Mouse (Mus musculus) urinary bladder, postnatal 36 days (tissue): Measurements from ENCODE around the gene Hhex.

Source experiments
- DNase-seq, 2 experiments: peaks; one replicate each; pipeline ENCODE4 v3.0.0; 2022; ENCODE audit warnings: low spot score in 2 of 2, mixed read lengths in 1 of 2

Gene Hhex

DNA sequence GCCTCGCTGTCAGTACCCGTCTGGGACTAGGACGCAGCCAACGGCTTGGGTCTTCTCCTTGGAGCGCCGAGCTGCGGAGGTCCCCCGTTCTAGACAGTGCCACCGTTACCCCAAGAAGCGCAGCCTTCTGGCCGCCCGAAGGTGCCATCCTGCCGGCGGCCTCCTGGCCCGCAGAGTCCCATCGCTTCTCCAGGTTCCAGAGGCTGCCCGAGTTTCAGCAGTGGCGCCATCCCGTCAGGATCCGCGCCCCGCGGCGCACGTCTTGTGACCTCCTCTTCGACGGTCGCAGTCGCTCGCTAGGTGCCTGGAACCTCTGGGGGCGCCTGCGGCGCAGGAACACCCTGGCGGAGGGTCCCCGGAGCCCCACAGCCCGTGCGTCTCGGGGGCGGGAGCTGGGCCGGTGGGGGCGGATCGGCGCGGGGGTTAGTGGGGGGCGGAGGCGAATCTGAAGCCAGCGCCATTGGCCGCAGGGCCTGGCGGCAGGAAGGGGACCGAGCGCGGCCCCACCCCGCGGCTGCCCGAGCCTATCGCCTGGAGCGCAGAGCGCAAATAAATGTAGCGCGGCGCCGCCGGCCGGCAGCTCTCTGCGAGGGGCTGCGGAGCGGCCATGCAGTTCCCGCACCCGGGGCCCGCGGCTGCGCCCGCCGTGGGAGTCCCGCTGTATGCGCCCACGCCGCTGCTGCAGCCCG lies at the start of gene Hhex:
Gene Hhex, plus strand, starts transcription at position 548 of the 689 bp plus-strand sequence.
- peak; percentile 57 to 77 for DNase-seq

DNA sequence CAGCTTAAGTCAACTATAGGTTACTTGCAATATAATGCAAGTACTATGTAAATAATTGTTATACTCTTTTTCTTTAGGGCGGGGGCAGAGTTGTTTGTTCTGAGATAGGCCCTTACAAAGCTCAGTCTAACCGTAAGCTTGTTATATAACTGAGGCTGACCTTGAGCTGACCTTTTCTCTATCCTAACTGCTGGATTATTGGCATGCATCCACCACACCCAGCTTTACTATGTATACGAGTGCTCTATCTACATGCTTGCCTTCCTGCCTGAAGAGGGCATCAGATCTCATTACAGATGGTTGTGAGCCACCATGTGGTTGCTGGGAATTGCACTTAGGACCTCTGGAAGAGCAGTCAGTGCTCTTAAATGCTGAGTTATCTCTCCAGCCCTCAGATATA lies 48.5 kb upstream of the Hhex start:
- DNase-seq: no peak

DNA sequence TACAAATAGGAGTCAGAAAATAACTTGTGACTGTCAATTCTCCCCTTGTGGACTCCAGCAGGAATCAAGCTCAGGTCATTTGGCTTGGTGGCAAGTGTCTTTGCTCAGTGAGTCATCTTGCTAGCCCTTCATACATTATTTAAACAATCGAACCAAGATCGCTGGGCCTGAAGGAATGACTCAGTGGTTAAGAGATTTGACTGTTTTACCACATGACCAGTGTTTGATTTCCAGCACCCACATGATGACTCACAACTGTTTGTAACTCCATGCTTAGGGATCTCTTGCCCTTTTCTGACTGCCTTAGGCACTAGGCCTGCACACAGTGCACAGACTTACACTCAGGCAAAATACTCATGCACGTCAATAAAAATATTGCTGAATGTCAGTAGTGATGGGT lies 42.7 kb upstream of the Hhex start:
- DNase-seq: no peak

DNA sequence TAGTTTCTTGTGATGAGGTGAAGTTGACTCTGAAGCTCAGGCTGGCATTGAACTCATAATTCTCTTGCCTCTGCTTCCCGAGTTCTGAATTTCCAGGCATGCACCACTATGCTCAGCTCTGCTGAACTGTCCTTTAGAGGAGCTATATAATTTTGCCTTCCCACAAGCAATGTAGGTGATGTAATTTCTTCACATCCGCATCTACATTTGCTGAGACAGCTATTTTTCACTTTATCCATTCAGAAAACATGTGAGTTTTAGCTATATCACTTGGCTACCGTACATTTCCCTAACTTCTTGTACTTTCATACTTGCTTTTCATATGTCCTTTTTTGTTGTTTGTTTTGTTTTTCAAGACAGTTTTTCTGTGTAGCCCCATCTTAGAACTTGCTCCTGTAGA lies 38.3 kb upstream of the Hhex start:
- no peak for DNase-seq

DNA sequence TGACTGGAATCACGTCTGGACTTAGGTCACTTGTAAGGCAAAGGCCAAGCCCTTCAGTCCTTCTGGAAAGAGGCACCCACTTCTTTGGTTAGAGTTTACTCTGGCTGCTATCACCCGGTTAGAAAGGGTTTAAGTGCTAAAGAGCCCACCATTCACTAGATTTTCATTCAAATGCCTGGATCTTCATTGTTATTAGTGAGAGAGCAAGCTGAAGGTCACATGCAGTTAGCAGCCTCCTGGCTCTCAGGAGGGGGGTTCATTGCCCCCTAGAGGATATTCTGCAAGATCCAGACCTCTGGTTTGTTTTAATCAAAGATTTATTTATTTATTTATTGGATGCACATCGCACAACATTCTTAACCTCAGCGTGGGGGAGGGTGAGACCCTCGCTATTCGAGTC lies 33.7 kb upstream of the Hhex start:
- DNase-seq: no peak

DNA sequence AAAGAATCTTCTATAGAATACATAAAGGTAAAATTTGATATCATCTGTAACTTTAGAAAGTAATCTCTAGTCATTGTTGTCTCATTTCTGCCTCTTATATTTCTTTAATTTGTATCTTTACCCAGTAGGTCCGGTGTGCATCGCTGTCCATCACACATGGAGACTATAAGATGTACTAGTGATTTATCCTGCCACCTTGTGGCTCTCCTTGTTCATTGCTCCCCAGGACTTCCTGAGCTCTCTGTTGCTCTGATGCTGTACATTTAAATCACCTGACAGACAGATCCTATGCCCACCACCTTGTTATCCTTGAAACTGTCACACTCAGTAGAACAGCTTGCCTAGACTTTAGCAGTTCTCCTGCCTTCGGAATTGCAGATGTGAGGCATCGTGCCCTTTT lies 16.3 kb upstream of the Hhex start:
- DNase-seq: peak in 1 of 2 experiments; percentile 25

DNA sequence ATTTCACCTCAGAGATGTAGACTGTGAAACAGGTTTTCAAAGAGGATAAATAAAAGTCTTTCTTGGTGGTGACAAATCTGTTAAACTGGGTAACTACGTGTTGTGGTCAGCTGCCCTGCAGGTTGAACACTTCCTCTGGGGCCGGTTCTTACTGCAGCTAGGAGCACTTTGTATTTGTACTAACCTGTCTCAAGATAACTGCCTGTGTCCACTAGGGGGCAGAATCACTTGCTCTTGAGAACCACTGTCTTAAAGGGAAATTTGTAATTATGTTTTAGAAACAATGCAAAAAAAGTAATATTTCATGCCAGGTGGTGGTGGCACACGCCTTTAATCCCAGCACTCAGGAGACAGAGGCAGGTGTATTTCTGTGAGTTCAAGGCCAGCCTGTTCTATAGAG lies 15.0 kb upstream of the Hhex start:
- DNase-seq: peak; percentile 15 to 31

DNA sequence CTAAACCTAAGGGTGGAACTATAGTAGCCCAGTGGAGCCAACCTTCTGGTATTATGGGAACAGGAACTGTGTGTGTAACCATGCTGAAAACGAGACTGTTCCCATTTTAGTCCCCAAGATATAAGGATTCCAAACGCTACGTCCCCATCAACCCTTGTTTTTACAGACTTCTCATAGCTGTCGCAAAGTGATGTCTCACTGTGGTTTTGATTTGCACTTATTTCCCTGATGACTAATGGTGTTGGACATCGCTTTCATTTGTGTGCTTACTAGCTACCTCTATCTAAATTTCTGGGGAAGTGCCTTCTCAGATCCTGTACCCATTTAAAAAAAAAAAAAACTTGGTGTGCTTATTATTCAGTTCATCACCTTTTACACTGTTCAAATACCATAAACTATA lies 6.0 kb upstream of the Hhex start:
- no peak for DNase-seq

DNA sequence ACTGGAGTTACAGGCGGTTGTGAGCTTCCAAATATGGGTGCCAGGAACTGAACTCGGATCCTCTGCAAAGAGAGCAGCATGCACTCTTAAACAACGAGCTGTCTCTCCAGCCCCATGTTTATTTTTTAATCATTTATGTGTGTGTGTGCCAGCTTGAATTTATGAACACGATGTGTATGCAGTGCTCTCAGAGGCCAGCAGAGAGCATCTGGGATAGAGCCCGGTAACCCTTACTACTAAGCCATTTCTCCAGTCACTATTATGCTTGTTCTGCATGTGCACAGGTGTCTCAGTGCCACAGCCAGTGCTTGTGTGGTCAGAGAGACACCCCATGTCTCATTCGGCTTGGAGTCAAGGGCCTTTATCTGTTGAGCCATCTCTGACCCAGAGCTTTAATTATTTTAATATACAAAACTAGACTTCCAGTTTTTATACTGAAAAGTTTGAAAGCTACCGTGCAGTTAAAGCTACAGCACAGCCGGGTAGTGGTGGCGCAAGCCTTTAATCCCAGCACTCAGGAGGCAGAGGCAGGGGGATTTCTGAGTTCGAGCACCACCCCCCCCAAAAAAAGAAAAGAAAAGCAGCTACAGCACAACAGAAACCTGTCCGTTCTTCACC lies 3.4 kb upstream of the Hhex start:
- no peak for DNase-seq

DNA sequence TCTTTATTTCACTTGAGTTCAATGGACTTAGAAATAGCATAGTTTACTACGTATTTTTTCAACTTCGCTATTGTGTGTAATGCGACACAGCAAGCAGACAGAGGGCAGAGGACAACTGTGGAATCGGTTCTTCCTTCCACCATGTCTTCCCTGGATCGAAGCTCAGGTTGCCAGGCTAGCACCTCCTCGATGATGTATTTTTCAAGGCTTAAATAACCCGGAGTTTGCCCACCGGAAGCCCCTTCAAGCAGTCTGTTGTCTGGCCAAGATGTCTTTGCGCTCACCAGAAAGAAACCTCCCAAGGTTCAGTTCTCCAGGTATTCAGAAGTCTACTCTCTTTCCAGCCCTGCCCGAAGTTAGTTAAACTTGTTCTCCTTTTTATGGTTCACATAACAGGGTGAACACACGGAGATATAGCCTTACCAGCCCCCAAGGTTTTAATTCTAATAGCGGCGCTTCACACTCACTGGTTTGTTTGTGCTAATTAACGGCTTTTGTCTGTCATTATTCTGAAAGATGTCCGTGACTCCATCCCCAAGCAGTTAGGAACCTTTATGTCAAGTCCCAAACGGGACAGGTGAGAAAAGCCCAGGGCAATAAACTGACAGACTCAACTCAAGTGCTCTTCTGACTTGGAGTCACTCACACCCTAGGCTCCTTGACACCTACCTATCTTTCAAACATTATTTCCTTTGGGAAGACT lies 1.6 kb upstream of the Hhex start:
- no peak for DNase-seq

DNA sequence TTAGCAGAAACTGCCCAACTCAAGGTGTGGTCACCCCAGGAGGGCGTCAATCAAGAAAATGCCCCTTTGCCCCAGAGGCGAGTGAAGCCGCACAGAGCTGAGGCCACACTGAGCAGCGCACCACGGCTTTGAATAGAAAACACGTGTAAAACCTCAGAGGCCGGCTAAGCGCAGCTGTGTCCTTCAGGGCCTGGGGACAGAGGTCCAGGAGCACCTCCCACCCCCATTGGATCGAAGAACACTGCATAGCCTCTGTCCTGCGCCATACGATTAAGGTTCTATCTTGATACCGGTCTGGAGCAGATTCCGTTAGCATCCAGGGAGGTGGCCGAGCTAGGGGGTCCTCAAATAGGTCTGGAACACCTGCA lies 731 bp upstream of the Hhex start:
- DNase-seq: no peak

DNA sequence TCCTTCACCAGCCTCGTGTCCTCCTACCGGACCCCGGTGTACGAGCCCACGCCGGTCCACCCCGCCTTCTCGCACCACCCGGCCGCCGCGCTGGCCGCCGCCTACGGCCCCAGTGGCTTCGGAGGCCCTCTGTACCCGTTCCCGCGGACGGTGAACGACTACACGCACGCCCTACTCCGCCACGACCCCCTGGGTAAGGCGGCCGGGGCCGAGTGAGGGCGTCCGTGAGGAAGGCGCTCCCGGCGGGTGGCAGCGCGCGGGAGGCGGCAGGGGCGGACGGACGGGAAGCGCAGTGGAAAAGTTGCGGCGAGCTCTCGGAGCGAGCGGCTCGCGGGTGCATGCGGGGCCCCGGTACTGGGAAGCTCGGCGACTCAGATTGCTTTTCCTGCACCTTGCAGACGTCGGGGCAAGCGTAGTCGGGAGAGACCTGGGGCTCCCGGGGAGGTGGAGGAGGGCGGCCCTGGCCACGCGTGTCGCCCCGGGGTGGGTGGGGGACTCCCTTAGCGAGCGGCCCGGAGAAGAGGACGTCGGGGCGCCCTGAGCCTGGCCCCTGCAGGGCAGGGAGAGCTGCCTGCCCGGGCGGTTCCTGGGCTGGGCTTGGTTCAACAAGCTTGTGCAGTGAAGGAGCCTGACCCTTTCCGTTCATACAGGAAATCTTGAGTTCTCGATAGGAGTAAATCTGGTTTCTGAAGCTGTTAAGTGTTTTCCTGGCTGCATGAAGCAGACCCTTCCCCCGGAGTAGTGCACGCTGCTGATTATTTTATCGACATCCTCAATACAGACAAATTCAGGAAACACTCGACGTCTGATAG lies 637 bp downstream of the Hhex start:
- DNase-seq: peak; percentile 29 to 32

DNA sequence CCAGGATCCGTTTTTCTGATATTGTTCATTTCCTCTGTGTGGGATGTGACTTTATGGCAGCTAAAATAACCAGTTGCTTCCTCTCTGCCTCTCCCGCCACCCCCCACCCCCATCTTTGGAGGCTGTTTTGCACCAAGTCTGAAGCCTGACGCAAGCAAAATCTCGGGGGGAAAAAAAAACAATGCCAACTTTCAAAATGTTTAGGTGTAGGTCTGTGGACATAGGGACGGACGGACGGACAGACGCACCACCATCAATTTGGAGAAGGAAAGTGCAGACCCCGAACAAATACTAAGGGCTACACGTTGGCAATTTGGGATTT lies 1.2 kb downstream of the Hhex start:
- DNase-seq: no peak

DNA sequence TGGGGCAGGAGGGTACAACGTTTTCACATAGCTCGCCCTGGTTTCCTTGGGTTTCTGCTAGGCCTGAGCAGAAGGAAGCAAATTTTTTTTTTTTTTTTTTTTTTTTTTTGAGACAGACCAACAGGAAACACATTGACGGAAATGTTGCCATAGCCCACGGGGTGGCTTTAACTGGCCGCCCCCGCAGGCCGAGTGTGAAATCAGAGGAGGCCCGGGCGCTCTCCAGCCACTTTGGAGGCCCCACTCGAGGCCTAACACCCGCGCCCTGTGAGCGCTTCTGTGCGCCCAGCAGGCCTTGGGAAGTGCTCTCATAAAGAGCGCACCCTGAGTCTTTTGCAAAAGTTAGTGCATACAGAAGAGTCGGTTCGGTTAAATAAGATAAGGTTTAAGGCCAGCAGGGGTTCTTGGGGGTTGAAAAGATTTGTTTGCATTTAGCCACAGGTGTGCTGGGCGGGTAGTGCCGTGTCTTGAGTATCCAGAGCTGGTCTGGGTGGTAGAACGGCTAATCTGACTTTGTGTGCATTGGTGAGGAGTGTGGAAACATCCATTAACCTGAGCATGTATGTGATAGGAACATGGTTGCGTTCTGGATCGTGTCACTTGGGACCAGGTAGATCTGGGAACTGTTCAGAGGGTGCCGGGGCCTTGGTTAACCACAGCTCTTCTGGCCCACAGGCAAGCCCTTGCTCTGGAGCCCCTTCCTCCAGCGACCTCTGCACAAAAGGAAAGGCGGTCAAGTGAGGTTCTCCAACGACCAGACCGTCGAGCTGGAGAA lies 2.1 kb downstream of the Hhex start:
- no peak for DNase-seq

DNA sequence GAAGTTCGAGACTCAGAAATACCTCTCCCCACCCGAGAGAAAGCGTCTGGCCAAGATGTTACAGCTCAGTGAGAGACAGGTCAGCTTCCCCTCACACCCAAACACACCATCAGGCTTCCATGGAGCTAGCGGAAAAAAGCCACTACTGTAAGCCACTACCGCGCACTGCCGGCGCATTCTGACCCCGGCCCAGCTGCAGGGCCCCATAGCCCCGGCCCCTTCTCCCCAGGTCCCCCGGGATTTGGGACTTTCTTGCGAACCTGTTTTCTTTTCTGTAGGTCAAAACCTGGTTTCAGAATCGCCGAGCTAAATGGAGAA lies 2.6 kb downstream of the Hhex start:
- no peak for DNase-seq

DNA sequence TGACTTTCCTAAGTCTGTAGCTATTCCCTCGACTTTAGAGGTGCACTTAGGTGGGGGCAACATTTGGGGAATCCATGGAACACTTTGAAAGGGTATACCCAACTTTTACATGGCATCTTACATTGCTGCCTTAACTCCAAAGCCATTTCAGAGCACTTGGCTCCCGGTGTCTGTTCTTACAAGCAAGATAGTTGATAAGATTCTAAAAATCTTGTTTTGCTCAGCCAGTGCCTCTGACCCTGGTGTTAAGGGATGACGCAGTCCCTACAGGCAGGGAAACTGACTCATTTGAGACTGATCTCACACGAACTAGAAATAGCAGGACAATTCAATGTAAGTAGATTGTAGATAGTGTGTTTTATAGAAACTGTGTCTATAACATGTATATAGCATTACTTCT lies 5.6 kb downstream of the Hhex start:
- DNase-seq: no peak

DNA sequence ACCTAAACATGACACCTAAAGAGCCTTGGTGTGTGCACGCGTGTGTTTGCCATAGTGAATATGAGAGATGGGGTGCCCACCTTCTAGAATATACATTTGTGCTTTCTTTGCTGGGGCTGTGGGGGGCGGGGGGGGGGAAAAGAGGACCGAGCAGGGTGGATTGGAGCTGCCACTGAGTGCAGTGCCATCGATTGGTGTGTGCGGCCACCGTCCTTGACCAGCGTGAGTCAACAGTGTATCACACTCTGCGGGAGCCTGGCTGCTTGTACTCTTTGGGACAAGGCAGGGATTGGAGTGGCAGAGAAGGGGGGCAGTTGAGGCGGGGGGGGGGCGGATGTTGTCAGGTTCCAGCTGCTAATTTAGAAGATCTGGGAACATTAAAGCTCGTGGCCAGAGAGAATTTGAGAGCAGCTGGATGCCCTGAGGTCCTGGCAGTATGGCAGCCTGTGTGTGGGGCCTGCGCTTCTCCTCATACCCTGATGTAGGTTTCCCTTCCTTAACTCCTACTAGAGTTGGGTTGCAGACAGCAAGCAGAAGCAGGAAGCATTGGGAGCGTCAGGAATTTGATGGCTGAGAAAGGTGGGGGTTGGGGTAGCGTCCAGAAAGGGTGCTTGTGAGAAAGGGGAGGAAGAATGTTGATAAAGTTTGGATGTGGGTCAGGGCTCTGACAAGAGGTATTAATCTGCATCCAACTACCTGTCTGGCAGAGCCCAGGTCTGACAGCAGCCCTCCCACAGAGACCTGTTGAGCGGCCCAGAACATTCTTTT lies 6.3 kb downstream of the Hhex start:
- no peak for DNase-seq

DNA sequence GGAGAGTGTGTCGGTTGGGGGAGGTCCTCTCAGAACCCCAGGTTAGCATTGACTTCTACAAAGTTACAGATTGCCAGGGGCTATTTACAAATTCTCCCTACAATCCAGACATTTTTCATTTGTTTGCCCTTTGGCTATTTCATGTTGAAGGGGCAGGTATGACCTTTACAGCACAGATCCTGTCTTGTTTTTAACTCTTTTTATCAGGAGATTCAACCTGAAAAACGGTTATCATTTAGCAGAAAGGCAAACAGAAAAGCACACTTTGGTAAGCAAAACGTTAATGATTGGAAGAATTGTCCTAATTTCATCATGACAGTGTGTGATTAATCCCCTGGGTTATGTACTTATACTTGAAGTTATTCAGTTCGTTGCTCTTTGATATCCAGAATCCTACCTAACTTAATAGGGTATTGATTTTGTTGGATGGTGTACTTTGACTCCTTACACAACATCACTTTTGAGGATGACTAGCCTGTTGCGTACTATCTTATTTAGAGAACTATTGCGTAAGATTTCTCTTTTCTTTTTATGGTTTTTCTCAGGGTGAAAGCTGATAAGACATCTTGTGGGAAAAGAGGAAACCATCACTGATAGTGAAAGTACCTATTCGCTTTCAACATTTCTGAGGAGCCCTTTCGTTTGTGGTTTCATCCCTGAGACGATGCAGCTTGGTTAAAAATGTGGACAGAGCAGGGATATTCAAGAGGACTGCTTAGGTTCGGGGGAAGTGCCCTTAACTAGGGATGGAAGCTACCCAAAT lies 8.1 kb downstream of the Hhex start:
- no peak for DNase-seq

DNA sequence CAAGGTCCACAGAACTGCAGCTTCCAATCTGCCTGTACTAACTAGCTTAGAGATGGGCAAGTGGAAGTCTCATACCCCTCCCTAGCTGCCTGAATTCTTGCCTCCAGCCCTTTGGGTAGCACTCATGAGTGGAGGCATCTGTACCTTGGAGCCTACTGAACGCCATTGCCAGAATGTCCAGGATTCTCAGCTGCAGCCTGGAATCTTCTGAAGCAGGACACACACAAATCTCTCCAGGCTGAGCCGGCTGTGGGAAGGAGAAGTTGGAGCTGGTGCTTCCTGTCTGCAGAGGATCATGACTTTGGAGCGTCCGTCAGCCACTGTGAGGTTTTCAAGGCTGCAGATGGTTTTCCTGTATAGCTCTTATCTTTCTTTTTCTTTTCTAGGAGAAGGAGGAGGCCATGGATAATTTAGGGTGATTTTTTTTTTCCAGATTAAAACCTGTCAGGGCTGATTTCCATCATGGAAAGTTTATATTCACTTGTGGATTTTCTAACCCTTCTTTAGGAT lies 9.1 kb downstream of the Hhex start:
- no peak for DNase-seq

DNA sequence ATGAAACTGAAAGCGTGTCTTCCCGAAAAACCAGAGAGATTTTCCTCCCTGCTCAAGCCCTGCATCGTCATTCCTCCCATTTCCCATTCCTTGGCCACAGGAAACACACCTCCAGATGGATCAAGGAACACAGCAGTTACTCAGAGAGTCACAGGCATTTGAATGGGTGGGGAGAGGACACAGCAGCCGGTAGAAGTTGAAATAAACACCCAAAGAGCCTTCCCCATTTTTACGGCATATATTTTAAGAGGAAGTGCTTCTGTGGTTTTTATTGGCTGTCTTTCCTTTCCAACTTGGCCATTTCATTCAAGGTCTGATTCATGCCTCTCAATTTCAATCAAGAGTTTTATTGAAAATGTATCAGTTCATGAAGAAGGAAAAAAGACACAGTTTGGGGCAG lies 13.6 kb downstream of the Hhex start:
- DNase-seq: no peak
